Mouse (Mus musculus): ENCODE measurements around the gene Cdc42se1.

DNA sequence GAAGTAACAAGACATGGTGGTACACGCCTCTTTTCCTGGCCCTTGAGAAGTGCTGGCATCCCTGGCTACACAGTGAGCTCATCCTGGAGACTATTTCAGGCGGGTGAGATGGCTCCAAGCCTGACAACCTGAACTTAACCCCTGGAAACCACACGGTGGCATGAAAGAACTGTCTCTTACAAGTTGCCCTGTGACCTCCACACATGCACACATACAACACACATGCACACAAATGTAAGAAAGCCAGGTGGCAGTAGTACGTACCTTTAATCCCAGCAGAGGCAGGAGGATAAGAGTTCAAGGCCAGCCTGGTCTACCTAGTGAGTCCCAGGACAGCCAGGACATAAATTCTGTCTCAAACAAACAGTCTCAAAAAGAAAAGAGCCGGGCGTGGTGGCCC, 10.5 kb downstream of the Cdc42se1 start:
- TF ChIP-seq POLR2A (IDR thresholded peaks at IDR 0.05; ENCODE audit: insufficient read depth, low read depth, low read length) = no peak
- no peak for TF ChIP-seq CTCF (IDR thresholded peaks at IDR 0.05; ENCODE audit: insufficient read depth, low read depth, low read length)
